Mouse (Mus musculus) bone marrow, adult 2 months (tissue): ENCODE results near the gene H2-K1. TPM values are rescaled to one million over a fixed set of nuclear protein-coding genes. Genes with fewer than 3 reads are reported as not detected.
A peak's percentile ranks its signal among the peaks of the same experiment; 100 is the strongest.
"Not testable (repeated sequence)": the region's sequence is repeated elsewhere in the genome, so short reads cannot be mapped to it uniquely, and the experiment has no call there.

Experiments
- H3K27ac ChIP-seq: fragments of 200-500 bp; 2 replicates; pipeline ENCODE4 v1.5.1; 2012; ENCODE audit warnings: low read depth, mild to moderate bottlenecking, control low read depth, inconsistent platforms, low read length; ENCODE audit not compliant: control insufficient read depth, poor library complexity, insufficient read depth
- H3K4me1 ChIP-seq: fragments of 200-500 bp; 2 replicates; pipeline ENCODE4 v1.6.1; 2011; ENCODE audit warnings: low read length; ENCODE audit not compliant: control insufficient read depth, insufficient read depth
- H3K4me3 ChIP-seq: fragments of 200-500 bp; replicated peaks from 2 replicates; pipeline ENCODE3; 2011; ENCODE audit warnings: mild to moderate bottlenecking, low read depth, low read length, control low read depth; ENCODE audit not compliant: control insufficient read depth
- CTCF ChIP-seq: fragments of 200-500 bp; IDR thresholded peaks from 2 replicates; pipeline ENCODE4 v1.5.1; 2011; ENCODE audit warnings: low read length, control low read depth; ENCODE audit not compliant: control insufficient read depth, insufficient read depth
- POLR2A ChIP-seq: fragments of 200-500 bp; IDR thresholded peaks from 2 replicates; pipeline ENCODE4 v1.6.1; 2011; ENCODE audit warnings: low read depth, mild to moderate bottlenecking, control low read depth, low read length, borderline replicate concordance; ENCODE audit not compliant: control insufficient read depth
- WGBS: fragments of 180-500 bp; shearing (Covaris S2); methylation state at CpG from one replicate; pipeline ENCODE4 v1.1.7; 2018; 5-methylcytosine and 5-hydroxymethylcytosine counted together
- polyA plus RNA-seq: library from polyadenylated mRNA; stranded (reverse); fragments of >200 nt; gene quantifications from 2 replicates; pipeline ENCODE4 v1.2.4, GENCODE M21; 2011; ENCODE audit warnings: low replicate concordance; ENCODE audit not compliant: missing spikeins, insufficient read depth, insufficient read length

The H2-K1 gene
- polyA plus RNA-seq, 1 experiment: 1,240 TPM

DNA sequence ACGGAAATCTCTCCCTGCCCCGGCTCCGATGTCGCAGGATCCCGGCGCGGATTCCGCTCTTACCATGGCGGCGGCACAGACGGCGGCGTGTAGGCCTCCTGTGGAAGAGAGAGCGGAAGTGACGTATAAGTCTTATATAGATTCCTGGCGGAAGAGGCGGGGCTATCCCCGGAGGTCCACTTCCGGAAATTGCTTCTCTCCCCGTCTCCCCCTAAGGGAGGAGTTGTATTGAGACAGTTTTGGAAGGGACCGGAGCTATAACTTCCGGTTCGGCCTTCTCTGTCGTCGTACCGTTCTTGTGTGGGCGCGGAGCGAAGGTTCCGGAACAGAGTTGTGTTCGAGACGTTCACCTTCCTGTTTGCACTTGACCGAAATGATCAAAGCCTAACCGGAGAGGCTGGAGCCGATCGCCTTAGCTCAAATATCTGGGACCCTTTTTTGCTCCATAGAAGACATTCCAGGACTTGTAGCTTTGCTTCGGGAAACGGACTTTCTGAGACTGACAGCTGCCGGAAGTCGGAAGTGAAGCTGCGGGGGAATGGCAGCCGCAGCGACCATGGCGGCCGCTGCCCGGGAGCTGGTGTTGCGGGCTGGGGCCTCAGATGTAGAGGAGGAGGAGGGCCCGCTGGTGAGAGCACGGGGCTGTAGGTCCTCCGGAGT lies 44.5 kb downstream of the H2-K1 start, which contains the start of the genes Vps52 and Rps18:
Gene Vps52 (plus strand): TSS at position 258 of the 660 bp plus-strand sequence.
Gene Rps18 (minus strand): TSS at position 447 of the 660 bp plus-strand sequence.
- Histone ChIP-seq H3K4me3 (peak within 1 kb of the TSS; percentile 95), H3K4me1 (peaks cover 1% of the 10 kb centered on the region; the same call in 1 of the 2 replicates), H3K27ac (peak within 1 kb of the TSS; percentile 92)
- WGBS: under 1% methylated on average over 50 of the region's 50 CpGs
- TF ChIP-seq CTCF (no peak), POLR2A (peak; percentile 94)

DNA sequence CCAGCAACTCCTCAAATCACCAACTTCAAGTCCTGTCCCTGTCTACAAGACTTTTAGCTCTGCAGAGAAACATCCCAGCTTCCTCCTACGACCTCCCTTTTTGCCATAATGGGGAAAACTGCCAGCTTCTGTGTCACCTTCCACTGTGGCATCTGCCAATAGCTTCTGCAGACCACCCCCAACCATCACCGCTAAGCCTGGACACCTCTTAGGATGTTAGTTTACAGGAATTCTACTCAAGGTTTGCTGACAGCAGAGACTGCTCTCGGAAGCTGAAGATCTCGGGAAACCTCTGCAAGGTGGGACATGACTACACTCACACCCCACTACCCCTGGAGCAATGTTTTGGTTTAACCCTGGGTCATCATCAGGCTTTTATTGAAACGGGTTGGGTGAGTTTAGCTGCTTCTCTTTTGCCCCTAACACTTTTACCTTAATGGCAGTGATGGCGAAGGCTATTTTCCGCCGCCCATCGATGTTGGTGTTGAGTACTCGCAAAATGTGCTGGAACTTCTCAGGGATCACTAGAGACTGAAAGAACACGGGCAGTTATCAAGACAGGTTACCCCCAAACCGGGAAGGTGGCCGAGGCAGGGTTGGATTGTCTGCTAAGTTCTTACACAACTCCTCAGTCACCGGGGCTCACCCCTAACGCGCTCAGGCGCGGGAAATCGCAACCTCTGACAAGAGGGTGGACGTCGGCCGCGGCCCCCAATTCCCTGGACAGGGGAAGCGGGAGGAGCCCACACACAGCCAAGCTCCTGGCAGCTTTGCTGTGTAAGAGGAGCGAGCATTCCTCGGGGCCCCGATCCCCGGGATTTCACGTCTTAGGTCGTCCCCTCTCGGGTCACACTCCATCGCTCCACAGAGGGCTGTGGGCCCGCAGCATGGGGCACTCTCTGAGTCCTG lies 45.2 kb downstream of the H2-K1 start:
- Histone ChIP-seq H3K4me3 (peak overlapping the region; percentile 65), H3K4me1 (peaks cover 3% of the 10 kb centered on the region), H3K27ac (peak overlapping the region; percentile 92)
- WGBS: under 1% methylated on average over 33 of the region's 33 CpGs
- no peak for TF ChIP-seq CTCF
- no peak for TF ChIP-seq POLR2A

DNA sequence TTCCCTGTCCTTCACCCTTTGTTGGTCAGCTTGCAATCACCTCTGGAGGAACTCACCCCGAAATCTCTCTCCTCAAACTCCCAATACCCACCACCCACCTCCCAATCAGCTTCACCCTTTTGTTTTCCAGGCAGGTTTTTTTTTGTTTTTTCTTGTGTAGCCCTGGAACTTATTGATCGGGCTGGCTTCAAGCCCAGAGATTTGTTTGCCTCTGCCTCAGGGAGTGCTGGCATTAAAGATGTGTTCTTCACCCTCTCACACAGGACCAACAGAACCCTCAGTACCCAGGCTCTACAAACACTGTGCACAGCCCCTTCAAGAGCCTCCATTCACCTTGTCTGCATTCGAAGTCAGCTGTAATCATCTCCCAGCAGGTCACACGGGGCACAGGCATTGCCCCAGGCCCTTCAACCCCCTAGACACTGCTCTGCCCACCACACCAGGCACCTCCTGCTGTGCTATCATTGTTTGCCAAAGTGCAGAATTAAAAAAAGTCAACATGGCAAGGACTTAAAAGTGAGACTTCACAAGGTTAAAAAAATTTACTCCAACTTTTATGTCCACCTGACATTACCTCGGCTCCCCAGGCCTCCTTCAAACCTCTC lies 46.1 kb downstream of the H2-K1 start:
- Histone ChIP-seq H3K4me1 (peaks cover 3% of the 10 kb centered on the region), H3K27ac (no peak overlapping the region), H3K4me3 (peak overlapping the region; percentile 65)
- TF ChIP-seq CTCF (no peak), POLR2A (no peak)
- WGBS: 36% methylated on average over 5 of the region's 5 CpGs

DNA sequence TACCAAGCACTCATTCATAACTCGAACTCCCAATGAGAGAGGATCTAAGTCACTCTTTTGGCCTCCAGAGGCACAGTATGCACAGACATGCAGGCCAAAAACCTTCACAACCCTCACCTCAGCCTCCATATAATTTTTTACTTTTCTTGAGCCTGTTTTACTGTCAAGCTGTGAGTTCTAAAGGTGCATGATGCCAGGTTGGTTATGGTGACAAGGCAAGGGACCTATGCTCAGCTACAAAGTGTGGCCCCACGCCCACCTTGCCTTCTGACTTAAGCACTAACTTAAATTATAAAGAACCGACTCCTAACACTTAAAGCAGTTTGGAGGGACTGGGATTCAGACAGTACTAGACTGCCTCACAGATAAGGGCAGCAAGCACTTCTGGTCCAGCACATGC lies 46.8 kb downstream of the H2-K1 start:
- Histone ChIP-seq H3K27ac (no peak overlapping the region), H3K4me3 (no peak overlapping the region), H3K4me1 (peaks cover 4% of the 10 kb centered on the region)
- TF ChIP-seq CTCF (no peak), POLR2A (no peak)
- 73% methylated on average over 3 of the region's 3 CpGs for WGBS

DNA sequence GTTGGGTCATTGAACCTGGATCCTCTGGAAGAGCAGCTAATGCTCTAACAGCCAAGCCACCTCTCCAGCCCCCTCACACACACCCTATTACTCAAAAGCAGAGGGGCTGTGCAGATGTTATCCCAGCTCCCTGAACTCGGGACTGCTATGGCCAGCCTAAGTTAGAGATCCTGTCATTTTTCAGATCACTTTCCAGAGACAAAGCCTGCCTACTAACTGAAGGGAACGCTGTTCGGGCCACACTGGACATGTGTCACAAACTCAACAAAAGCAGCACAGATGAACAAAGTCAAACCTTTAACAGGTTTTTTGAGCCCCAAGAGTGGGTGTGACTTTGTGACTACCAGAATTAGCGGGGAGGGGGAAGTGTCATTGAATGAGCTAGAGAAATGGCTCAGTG lies 47.3 kb downstream of the H2-K1 start:
- Histone ChIP-seq H3K4me3 (no peak overlapping the region), H3K27ac (no peak overlapping the region)
- 73% methylated on average over 4 of the region's 4 CpGs for WGBS

DNA sequence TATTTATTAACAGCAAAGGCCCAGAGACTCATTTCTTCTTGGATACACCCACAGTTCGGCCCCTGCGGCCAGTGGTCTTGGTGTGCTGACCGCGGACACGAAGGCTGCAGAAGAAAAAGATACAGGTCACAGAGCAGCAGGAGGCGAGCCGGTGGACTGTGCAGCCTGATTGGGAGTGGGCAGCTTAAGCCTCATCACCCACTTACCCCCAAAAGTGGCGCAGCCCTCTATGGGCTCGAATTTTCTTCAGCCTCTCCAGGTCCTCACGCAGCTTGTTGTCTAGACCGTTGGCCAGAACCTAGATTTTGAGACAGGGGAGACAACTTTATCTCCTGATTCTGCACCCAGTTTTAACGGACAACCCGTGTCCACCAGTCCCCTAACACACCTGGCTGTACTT lies 48.1 kb downstream of the H2-K1 start:
- H3K4me3 ChIP-seq, H3K4me1 ChIP-seq: not testable (repeated sequence)
- 0 out of 2 replicates have a peak overlapping the region, but pooled peaks have one; percentile 11 for H3K27ac ChIP-seq
- 80% methylated on average over 13 of the region's 13 CpGs for WGBS

More for the DNA sequence above, 47.3 kb downstream of the H2-K1 start:
- peaks cover 7% of the 10 kb centered on the region for H3K4me1 ChIP-seq
- TF ChIP-seq CTCF (no peak), POLR2A (no peak)

DNA sequence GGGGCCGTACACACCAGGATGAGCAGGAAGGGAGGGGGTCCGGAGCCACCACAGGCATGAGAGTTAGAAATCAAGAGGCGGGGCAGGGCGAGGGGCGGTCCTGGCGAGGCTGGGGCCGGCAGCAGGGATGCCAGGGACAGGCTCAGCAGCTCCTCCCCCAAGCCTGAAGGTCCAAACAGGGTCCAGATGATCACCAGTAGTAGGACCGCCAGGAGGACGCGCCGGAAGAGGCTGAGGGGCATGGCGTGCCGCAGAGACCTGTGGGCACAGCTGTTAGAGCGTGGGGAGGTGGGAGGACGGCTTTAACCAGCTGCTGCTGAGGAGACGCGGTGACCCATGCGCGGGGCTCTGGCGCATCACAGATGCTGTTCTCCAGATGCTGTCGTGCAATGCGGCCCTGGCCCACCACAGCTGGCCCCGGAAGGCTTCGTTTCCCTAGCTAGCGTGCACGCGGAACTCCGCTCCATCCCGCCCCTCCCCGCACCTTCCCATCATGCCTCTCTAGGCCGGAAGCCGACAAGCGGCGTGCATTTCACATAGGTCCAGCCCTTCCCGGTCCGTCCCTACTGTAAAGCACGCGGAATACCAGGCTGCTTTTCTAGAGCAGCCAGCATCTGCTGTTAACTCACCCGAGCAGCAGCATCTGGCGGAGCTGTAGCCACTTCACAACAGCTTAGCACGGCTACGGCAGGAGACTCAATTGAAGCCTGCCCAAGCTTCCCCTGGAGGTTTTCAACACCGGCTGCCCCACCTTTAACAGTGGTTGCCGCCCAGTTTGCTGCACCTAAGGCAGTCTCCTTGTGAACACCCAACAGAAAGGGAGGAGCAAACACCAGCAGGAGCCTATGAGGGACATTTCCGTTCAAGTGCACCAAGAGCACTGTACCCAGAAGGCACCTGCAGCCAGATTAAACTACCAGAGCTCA lies 48.9 kb downstream of the H2-K1 start, which contains the start of gene B3galt4:
Gene B3galt4 (minus strand): TSS at position 468 of the 926 bp plus-strand sequence.
- Histone ChIP-seq H3K4me3 (peak within 1 kb of the TSS; percentile 82), H3K27ac (peak within 1 kb of the TSS; percentile 85), H3K4me1 (peaks cover 9% of the 10 kb centered on the region)
- TF ChIP-seq POLR2A: peak; percentile 59; the same call in 1 of the 2 replicates
- peak; percentile 4; the same call in 1 of the 2 replicates for TF ChIP-seq CTCF
- 1% methylated on average over 45 of the region's 45 CpGs for WGBS
